Mouse (Mus musculus) neural tube, embryonic 15.5 days (tissue): Measurements from ENCODE around the gene Atp6v0a4. TPM values are rescaled to one million over a fixed set of nuclear protein-coding genes. Genes with fewer than 3 reads are reported as not detected.

Source experiments
- ATAC-seq: fragments of 200-750 bp; cut with Nextera tagmentation; 2 replicates; pipeline ENCODE4 v1.8.0; 2017; ENCODE audit warnings: mild to moderate bottlenecking, moderate TSS enrichment, moderate library complexity; ENCODE audit not compliant: low FRiP score
- H3K27ac ChIP-seq: fragments of 300-500 bp; sonication (generic); replicated peaks from 2 replicates; pipeline ENCODE4 v1.5.1; 2015; ENCODE audit warnings: mild to moderate bottlenecking, inconsistent platforms
- H3K27me3 ChIP-seq: fragments of 300-500 bp; sonication (generic); replicated peaks from 2 replicates; pipeline ENCODE4 v1.6.1; 2015; ENCODE audit warnings: inconsistent platforms
- H3K36me3 ChIP-seq: fragments of 300-500 bp; sonication (generic); 2 replicates; pipeline ENCODE4 v1.6.1; 2015; ENCODE audit warnings: inconsistent platforms
- H3K4me1 ChIP-seq: fragments of 300-500 bp; sonication (generic); 2 replicates; pipeline ENCODE4 v1.6.1; 2015; ENCODE audit warnings: inconsistent platforms
- H3K4me2 ChIP-seq: fragments of 300-500 bp; sonication (generic); 2 replicates; pipeline ENCODE4 v1.6.1; 2015; ENCODE audit warnings: inconsistent platforms, mild to moderate bottlenecking, moderate library complexity
- H3K4me3 ChIP-seq: fragments of 300-500 bp; sonication (generic); replicated peaks from 2 replicates; pipeline ENCODE4 v1.5.1; 2015; ENCODE audit warnings: mild to moderate bottlenecking, inconsistent platforms
- H3K9ac ChIP-seq: fragments of 300-500 bp; sonication (generic); replicated peaks from 2 replicates; pipeline ENCODE4 v1.6.1; 2015; ENCODE audit warnings: mild to moderate bottlenecking, inconsistent platforms
- H3K9me3 ChIP-seq: fragments of 300-500 bp; sonication (generic); replicated peaks from 2 replicates; pipeline ENCODE4 v1.6.1; 2016; ENCODE audit warnings: inconsistent platforms
- WGBS: fragments of 180-500 bp; shearing (Covaris S2); methylation state at CpG from one replicate; pipeline ENCODE4 v1.1.7; 2015; ENCODE audit warnings: mixed read lengths; 5-methylcytosine and 5-hydroxymethylcytosine counted together
- polyA plus RNA-seq: library from polyadenylated mRNA; unstranded; fragments of >200 nt; fragmentation: Nextera tagmentation; extraction: Ambion mirVana; gene quantifications from 2 replicates; pipeline ENCODE4 v1.2.1, GENCODE M21; 2015

The Atp6v0a4 gene
- polyA plus RNA-seq, 1 experiment from 2014 or later = 0.49 TPM

GRCm38 (mm10) chr6:38103775-38104174 is 20.6 kb downstream of the Atp6v0a4 start:
- H3K27ac ChIP-seq = no peak overlapping the region
- 55% methylated on average over 6 of the region's 6 CpGs for WGBS
- no peak for ATAC-seq
- H3K4me3 ChIP-seq = no peak overlapping the region
- H3K27me3 ChIP-seq = no peaks in the 10 kb centered on the region
- no peak overlapping the region for H3K4me2 ChIP-seq
- H3K4me1 ChIP-seq = no peaks in the 10 kb centered on the region
- H3K9ac ChIP-seq = no peak overlapping the region
- no peaks in the 10 kb centered on the region for H3K36me3 ChIP-seq
- no peaks in the 10 kb centered on the region for H3K9me3 ChIP-seq

DNA sequence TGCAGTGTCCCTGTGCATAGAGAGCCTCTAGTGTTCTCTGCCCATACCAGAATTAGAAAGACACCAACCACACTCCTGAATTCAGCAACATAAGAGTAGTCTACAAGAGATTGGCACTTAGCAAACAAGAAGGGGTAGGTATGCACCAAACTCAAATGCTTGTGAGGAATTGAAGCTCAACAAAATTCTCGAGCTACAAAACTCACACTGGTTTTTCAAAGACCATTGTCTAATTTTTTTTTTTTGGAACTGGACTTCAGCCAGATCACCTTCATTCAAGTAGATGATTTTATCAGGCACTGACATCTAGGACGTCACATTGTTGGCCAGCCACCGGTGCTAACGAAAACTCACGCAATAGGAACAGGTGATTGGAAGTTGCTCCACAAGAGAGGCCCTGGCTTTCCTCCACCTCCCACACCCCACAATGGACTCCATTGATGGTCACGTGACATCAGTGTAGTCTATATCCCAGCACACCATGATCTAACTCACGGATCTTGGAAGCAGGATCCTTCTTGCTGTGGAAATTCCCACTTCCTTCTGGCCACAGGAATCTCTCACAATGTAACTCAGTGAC is 22.1 kb downstream of the Atp6v0a4 start:
- Histone ChIP-seq H3K4me3 (no peak overlapping the region), H3K36me3 (no peaks in the 10 kb centered on the region), H3K4me1 (no peaks in the 10 kb centered on the region), H3K9me3 (no peaks in the 10 kb centered on the region), H3K9ac (no peak overlapping the region), H3K4me2 (no peak overlapping the region), H3K27me3 (no peaks in the 10 kb centered on the region), H3K27ac (no peak overlapping the region)
- no peak for ATAC-seq
- WGBS = 87% methylated on average over 7 of the region's 7 CpGs

GRCm38 (mm10) chr6:38096961-38097370 is 27.4 kb downstream of the Atp6v0a4 start:
- no peak for ATAC-seq
- Histone ChIP-seq H3K9me3 (no peaks in the 10 kb centered on the region), H3K4me3 (no peak overlapping the region), H3K9ac (no peak overlapping the region), H3K27ac (no peak overlapping the region), H3K4me1 (no peaks in the 10 kb centered on the region), H3K36me3 (no peaks in the 10 kb centered on the region), H3K27me3 (no peaks in the 10 kb centered on the region), H3K4me2 (no peak overlapping the region)
- WGBS = 76% methylated on average over 5 of the region's 5 CpGs

DNA sequence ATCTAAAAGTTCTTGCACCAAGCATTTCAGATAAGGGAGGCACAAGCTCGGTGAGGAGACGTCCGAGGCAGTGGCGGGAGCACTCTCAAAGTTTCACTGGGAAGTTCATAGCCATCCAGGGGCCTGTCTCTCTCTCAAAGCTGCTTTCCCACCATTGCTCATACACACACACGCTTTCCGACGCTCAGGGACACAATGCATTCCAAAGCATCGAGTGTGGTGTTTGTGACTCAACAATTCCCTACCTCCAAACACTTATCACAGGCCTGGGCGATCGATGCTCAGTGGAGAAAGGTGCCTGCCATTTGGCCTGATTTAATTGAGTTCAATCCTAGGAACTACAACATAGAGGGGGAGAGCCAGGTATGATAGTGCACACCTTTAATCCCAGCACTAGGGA is 29.7 kb downstream of the Atp6v0a4 start:
- no peaks in the 10 kb centered on the region for H3K27me3 ChIP-seq
- no peak overlapping the region for H3K4me2 ChIP-seq
- H3K4me1 ChIP-seq = no peaks in the 10 kb centered on the region
- no peaks in the 10 kb centered on the region; the same call in 1 of the 2 replicates for H3K9me3 ChIP-seq
- no peak overlapping the region for H3K9ac ChIP-seq
- no peak for ATAC-seq
- H3K36me3 ChIP-seq = no peaks in the 10 kb centered on the region
- no peak overlapping the region for H3K27ac ChIP-seq
- WGBS = 92% methylated on average over 10 of the region's 10 CpGs
- no peak overlapping the region for H3K4me3 ChIP-seq

- no peaks in the 10 kb centered on the region for H3K27me3 ChIP-seq
- H3K4me2 ChIP-seq = no peak overlapping the region
- WGBS = 95% methylated on average over 8 of the region's 8 CpGs
- H3K9me3 ChIP-seq = no peaks in the 10 kb centered on the region; the same call in 1 of the 2 replicates
- no peaks in the 10 kb centered on the region for H3K36me3 ChIP-seq
- no peak for ATAC-seq
- H3K9ac ChIP-seq = no peak overlapping the region
- H3K27ac ChIP-seq = no peak overlapping the region
- H3K4me1 ChIP-seq = no peaks in the 10 kb centered on the region
- H3K4me3 ChIP-seq = no peak overlapping the region
Measured at GRCm38 (mm10) chr6:38092539-38092938, 31.8 kb downstream of the Atp6v0a4 start.

DNA sequence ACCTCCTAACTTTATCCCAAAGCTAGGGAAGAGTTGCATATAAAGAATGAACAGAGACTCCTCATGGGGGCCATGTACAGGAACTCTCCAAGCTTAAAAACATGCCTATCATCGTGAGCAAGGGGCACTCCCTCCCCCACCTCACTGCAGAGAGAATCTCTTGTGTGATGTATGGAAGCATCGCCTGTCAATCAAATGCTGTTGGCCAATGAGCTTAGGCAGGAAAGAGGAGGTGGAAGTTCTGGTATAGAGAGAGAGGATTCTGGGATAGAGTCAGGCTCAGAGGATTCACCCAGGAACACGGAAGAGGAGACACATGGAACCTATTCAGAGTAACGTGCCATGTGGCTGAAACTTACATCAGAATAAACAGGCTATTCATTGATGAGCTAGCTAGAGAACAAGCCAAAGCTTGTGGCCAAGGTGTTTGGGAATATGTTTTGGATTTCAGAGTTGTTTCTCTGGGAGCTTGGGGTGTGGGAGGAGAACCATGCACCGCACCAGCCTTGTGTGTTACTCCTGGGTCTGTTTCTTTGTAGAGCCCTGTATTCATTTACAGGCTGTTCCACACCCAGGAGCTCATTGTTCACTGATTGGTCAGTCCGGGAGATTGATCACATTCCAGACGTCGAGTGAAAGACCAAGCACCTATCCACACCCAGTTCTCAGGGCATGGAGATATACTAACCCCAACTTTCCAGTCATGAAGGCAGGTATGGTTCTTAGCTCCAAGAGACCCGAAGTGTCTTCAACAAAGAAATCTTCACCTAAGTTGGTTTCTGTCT is 37.0 kb downstream of the Atp6v0a4 start:
- no peaks in the 10 kb centered on the region for H3K27me3 ChIP-seq
- H3K9ac ChIP-seq = no peak overlapping the region
- no peak overlapping the region for H3K27ac ChIP-seq
- no peaks in the 10 kb centered on the region for H3K4me1 ChIP-seq
- no peak overlapping the region for H3K4me2 ChIP-seq
- no peak for ATAC-seq
- no peaks in the 10 kb centered on the region for H3K36me3 ChIP-seq
- no peaks in the 10 kb centered on the region; the same call in 1 of the 2 replicates for H3K9me3 ChIP-seq
- 85% methylated on average over 9 of the region's 9 CpGs for WGBS
- no peak overlapping the region for H3K4me3 ChIP-seq

DNA sequence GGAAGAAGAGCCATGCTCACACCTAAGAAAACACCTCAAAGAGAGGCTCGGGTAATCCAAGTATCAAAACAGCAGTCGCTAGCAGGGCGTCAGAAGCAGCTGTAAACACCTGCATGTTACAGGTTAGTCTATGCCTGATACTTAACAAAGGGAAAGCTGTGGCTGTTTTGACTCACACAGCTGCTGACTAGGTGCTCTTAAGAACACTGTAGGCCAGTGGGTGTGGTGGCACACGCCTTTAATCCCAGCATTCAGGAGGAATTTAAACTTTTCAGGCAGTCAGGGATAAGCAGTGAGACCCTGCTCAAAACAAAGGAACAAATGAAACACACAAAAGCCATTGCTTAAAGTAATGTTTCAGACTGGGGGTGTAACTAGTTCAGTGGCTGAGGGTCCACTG is 41.2 kb downstream of the Atp6v0a4 start:
- H3K9ac ChIP-seq = no peak overlapping the region
- H3K4me2 ChIP-seq = no peak overlapping the region
- H3K4me1 ChIP-seq = no peaks in the 10 kb centered on the region
- no peak for ATAC-seq
- H3K4me3 ChIP-seq = no peak overlapping the region
- H3K27ac ChIP-seq = no peak overlapping the region
- H3K9me3 ChIP-seq = no peaks in the 10 kb centered on the region
- 56% methylated on average over 4 of the region's 4 CpGs for WGBS
- H3K36me3 ChIP-seq = no peaks in the 10 kb centered on the region
- no peaks in the 10 kb centered on the region for H3K27me3 ChIP-seq

DNA sequence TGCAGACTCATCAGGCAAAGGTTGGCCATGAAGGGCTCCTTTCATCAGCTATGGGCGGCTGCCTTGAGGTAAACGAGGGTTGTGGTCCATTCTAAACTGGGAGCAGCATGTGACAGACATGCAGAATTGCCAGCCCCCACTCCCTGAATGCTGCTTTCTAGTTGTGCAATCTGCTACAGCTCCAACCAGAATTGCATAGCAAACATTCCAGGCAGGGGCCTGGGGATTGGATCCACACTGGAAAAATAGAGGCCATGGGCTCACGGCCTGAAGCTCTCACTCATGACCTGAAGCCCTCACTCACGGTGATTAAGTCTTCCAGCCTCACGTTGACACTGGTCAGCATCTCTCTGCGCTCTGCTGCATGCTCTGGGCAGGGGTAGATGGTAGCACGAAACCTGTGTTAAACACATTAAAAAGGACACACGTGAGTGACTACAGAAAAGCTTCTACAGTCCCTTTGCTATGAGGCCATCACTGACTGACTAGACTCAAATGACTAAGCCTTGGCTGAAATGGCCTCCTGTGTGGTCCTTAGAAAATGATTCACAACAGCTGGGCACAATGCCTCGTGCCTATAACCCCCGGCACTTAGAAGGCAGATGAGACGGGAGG is 42.6 kb downstream of the Atp6v0a4 start:
- no peak overlapping the region for H3K4me2 ChIP-seq
- H3K9me3 ChIP-seq = no peaks in the 10 kb centered on the region
- ATAC-seq = no peak
- H3K27ac ChIP-seq = no peak overlapping the region
- no peaks in the 10 kb centered on the region for H3K4me1 ChIP-seq
- WGBS = 65% methylated on average over 11 of the region's 11 CpGs
- no peaks in the 10 kb centered on the region for H3K36me3 ChIP-seq
- no peaks in the 10 kb centered on the region for H3K27me3 ChIP-seq
- no peak overlapping the region for H3K9ac ChIP-seq
- H3K4me3 ChIP-seq = no peak overlapping the region

GRCm38 (mm10) chr6:38080364-38080763 is 44.0 kb downstream of the Atp6v0a4 start:
- Histone ChIP-seq H3K9ac (no peak overlapping the region), H3K27ac (no peak overlapping the region), H3K36me3 (no peaks in the 10 kb centered on the region), H3K4me3 (no peak overlapping the region), H3K9me3 (no peaks in the 10 kb centered on the region), H3K4me2 (no peak overlapping the region), H3K27me3 (no peaks in the 10 kb centered on the region), H3K4me1 (no peaks in the 10 kb centered on the region)
- 68% methylated on average over 4 of the region's 4 CpGs for WGBS
- ATAC-seq = no peak

DNA sequence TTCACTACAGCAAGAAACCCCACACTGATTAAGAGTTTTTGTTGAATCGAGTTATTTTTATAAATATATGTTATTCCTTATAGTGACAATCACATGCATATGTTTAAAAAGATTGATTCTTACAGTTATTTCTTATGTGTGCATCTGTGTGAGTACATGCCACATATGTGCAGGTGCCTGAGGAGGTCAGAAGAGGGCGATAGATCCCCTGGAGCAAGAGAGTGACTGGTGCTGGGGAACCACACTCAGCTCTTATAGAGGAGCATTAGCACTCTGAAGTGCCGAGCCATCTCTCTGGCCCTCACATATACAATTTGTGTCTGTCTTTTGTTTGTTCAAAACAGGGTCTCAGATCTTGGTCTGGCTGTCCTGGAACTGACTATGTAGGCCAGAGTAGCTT is 50.8 kb downstream of the Atp6v0a4 start:
- Histone ChIP-seq H3K4me1 (no peaks in the 10 kb centered on the region), H3K9me3 (no peaks in the 10 kb centered on the region), H3K36me3 (no peaks in the 10 kb centered on the region), H3K4me2 (no peak overlapping the region), H3K27ac (no peak overlapping the region), H3K9ac (no peak overlapping the region), H3K4me3 (no peak overlapping the region), H3K27me3 (no peaks in the 10 kb centered on the region)
- ATAC-seq = no peak
- 97% methylated on average over 3 of the region's 3 CpGs for WGBS

- Histone ChIP-seq H3K4me3 (no peak overlapping the region), H3K9me3 (no peaks in the 10 kb centered on the region), H3K27me3 (no peaks in the 10 kb centered on the region), H3K4me2 (no peak overlapping the region), H3K9ac (no peak overlapping the region), H3K27ac (no peak overlapping the region), H3K36me3 (no peaks in the 10 kb centered on the region), H3K4me1 (no peaks in the 10 kb centered on the region)
- WGBS = 67% methylated on average over 5 of the region's 5 CpGs
- ATAC-seq = no peak
Measured at GRCm38 (mm10) chr6:38072137-38072796, 52.1 kb downstream of the Atp6v0a4 start.

DNA sequence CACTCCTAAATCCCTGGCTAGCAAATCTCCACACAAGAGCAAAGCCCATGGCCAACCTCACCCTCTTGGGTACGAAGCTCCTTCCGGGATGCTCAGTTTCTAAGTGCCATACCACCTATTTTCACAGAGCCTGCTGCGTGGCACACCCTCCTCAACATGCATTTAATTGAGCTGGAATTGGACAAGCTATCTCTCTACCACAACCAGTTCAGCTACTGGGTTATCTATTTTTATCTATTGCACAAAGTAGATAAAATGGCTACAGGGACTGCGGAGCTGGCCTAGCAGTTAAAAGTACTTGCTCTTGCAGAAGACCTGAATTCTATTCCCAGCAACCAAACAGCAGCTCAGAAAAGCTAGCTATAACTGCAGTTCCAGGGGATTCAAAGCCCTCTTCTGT is 53.1 kb downstream of the Atp6v0a4 start:
- WGBS = 89% methylated on average over 4 of the region's 4 CpGs
- no peak for ATAC-seq
- Histone ChIP-seq H3K27me3 (no peaks in the 10 kb centered on the region), H3K4me2 (no peak overlapping the region), H3K9ac (no peak overlapping the region), H3K9me3 (no peaks in the 10 kb centered on the region), H3K4me3 (no peak overlapping the region), H3K36me3 (no peaks in the 10 kb centered on the region), H3K27ac (no peak overlapping the region), H3K4me1 (no peaks in the 10 kb centered on the region)
